ENCODE assay signal across 8 mouse cellular contexts in the genomic region with DNA sequence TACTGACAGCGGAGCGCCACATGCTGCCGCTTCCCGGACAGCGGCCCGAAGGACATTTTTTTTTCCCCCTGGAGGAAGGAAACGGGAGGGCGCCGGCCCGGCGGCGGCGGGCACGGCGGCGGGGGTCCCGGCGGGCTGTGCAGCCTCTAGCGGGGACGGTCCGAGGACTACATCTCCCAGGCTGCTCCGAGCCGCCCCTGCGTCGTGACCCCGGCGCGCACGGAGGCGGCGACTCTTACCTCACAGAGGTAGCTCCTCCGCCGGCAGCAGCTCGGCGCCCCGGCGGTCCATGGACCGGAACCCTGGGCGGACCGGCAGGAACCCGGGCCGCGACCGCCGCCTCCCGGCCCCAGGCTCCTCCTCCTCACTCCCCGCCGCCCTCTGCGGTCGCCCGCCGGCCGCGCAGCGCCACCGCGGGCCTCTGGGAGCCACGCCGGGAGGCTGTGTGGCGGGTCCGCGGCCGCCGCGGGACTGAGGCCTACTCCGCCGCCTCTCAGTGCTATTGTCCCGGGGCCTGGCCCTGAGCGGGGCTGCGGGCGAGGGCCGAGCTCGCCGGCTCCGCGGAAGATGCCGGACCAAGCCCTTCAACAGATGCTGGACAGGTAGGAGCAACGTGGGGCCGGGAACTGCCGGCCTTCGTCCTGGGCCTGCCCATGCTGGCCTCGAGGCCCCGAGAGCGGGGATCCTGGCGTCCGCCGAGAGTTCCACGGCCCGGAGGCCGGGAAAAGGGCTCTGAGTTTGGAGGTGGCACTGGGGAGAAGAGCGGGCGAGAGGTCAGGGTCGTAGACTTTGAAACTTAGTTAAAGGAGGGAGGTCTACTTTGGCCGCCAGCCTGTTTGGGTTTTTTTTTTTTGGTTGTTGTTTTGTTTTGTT. TPM values are rescaled to one million over a fixed set of nuclear protein-coding genes. Genes with fewer than 3 reads are reported as not detected.
DNase-seq lines count a peak whose midpoint lies in the region; ATAC-seq and TF ChIP-seq lines count a peak whose summit lies in the region.

TSS of gene March5 (plus strand) at position 241 of the 873 bp plus-strand sequence.

- H3K27me3 ChIP-seq in heart, embryonic 11.5 days (ENCODE audit: control insufficient read depth, insufficient read depth, low read length), result no peaks in the 10 kb centered on the region
- H3K27me3 ChIP-seq in kidney, embryonic 16.5 days (ENCODE audit: insufficient read depth, low read length), result no peaks in the 10 kb centered on the region

- peaks cover 6% of the 10 kb centered on the region; the same call in 1 of the 2 replicates for H3K36me3 ChIP-seq in heart, embryonic 11.5 days (ENCODE audit: control insufficient read depth, insufficient read depth, low read length)
- H3K36me3 ChIP-seq in kidney, embryonic 16.5 days (ENCODE audit: insufficient read depth, low read length), result peaks cover 12% of the 10 kb centered on the region

- H3K27ac ChIP-seq in heart, embryonic 11.5 days (ENCODE audit: low read depth, low read length), result peak within 1 kb of the TSS; percentile 94
- H3K27ac ChIP-seq in kidney, embryonic 16.5 days (ENCODE audit: low read length), result peak within 1 kb of the TSS; percentile 83

- peak within 1 kb of the TSS; percentile 99 for H3K4me3 ChIP-seq in heart, embryonic 11.5 days (ENCODE audit: low read depth, low read length)
- peak within 1 kb of the TSS; percentile 72 for H3K4me3 ChIP-seq in kidney, embryonic 16.5 days (ENCODE audit: low read length)

- peak within 1 kb of the TSS; percentile 87 for H3K4me2 ChIP-seq in heart, embryonic 11.5 days
- H3K4me2 ChIP-seq in kidney, embryonic 16.5 days (replicated peaks; ENCODE audit: low read depth, low read length), result peak within 1 kb of the TSS; percentile 90

- TF ChIP-seq POLR2A in brain, embryonic 14.5 days (IDR thresholded peaks at IDR 0.05; ENCODE audit: borderline replicate concordance, extremely low read depth, insufficient read depth, insufficient read length, poor library complexity, severe bottlenecking), result peak; percentile 88

- H3K4me1 ChIP-seq in heart, embryonic 11.5 days (ENCODE audit: control insufficient read depth, insufficient read depth, low read length), result peaks cover 12% of the 10 kb centered on the region
- peaks cover 13% of the 10 kb centered on the region for H3K4me1 ChIP-seq in kidney, embryonic 16.5 days (ENCODE audit: insufficient read depth, low read length)

- peak; percentile 70 for ATAC-seq in erythroblast, adult 5-6 weeks (replicated peaks; ENCODE audit: low FRiP score, poor library complexity, severe bottlenecking)
- ATAC-seq in heart, embryonic 11.5 days (replicated peaks; ENCODE audit: insufficient number of reproducible peaks, low FRiP score, low TSS enrichment), result peak; percentile 96
- peak; percentile 99 for ATAC-seq in kidney, embryonic 16.5 days (ENCODE audit: low FRiP score, low TSS enrichment)
- peak; percentile 81 for ATAC-seq in monocyte, adult 5-6 weeks (replicated peaks; ENCODE audit: insufficient number of reproducible peaks, low FRiP score, low TSS enrichment, poor library complexity, severe bottlenecking)

- no peaks in the 10 kb centered on the region for H3K9me3 ChIP-seq in heart, embryonic 11.5 days (replicated peaks; ENCODE audit: control insufficient read depth, low read length)
- H3K9me3 ChIP-seq in kidney, embryonic 16.5 days (ENCODE audit: low read length), result no peaks in the 10 kb centered on the region

- WGBS in heart, embryonic 11.5 days (ENCODE audit: insufficient replicate concordance), result under 1% methylated on average over 74 of the region's 94 CpGs
- under 1% methylated on average over 78 of the region's 94 CpGs for WGBS in kidney, embryonic 16.5 days

- peak within 1 kb of the TSS; percentile 99 for H3K9ac ChIP-seq in heart, embryonic 11.5 days (ENCODE audit: low read depth, low read length)
- peak within 1 kb of the TSS; percentile 87 for H3K9ac ChIP-seq in kidney, embryonic 16.5 days (replicated peaks; ENCODE audit: low read length)

- peak; percentile 36; the same call in 1 of the 2 replicates for TF ChIP-seq CTCF in brain, embryonic 14.5 days (IDR thresholded peaks at IDR 0.05; ENCODE audit: borderline replicate concordance, extremely low read depth, insufficient read depth, insufficient read length)

- peak; percentile 90 for DNase-seq in CD4-positive helper T cell, adult 2 months (ENCODE audit: low read depth, low spot score)
- DNase-seq in brain, embryonic 14.5 days (ENCODE audit: low read depth), result peak; percentile 96
- DNase-seq in liver, result peak; percentile 93
- DNase-seq in spleen, postnatal 36 days (ENCODE audit: low spot score in 2 of 2), result peak; percentile 90

RNA-seq across cellular contexts. Expression of gene March5, which starts in this region (rescaled TPM):
- 88.9 and 98.1 TPM in 2 replicates for polyA plus RNA-seq in brain, embryonic 14.5 days (2012; rRNA removed)
- 393 and 429 TPM in 2 replicates for total RNA-seq in erythroblast, adult 5-6 weeks (2015; ENCODE audit: low replicate concordance)
- total RNA-seq in erythroblast, adult 5-6 weeks (2017; ENCODE audit: low replicate concordance), result 510 and 553 TPM in 2 replicates
- polyA plus RNA-seq in heart, embryonic 11.5 days (2014; fragmentation: Nextera tagmentation; extraction: Ambion mirVana), result 89.6 and 96.3 TPM in 2 replicates
- 74.4 and 79.8 TPM in 2 replicates for polyA plus RNA-seq in kidney, embryonic 16.5 days (2015; fragmentation: Nextera tagmentation; extraction: Ambion mirVana)
- total RNA-seq in monocyte, adult 5-6 weeks (2017), result 93.4 to 122 TPM (median 106 TPM) in 3 replicates

Comparison
In these comparisons a context has a peak if more than half of its experiments do, and no peak if none do; other contexts are left out.
1. Peak in every context shown above with its lines: DNase-seq, ATAC-seq, H3K4me3 ChIP-seq and H3K27ac ChIP-seq.